In the genomic region with DNA sequence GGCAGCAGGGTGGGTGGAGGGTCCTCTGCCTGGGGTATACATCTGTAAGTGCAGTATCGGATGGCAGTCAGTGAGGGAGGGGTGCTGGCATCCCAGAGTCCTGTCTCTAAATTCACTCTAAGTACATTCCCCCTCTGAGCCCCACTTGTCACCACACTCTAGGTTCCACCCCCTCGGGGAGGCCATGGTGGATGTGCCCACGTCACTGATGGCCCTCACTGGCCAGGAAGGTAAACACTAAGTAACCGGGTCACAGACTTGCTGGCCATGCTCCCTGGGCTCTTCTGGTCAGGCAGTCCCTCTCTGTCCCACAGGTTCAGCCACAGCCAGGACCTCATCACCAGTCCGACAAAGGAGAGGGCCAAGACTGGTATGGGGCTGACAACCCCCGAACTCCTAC, we compare ENCODE assay signal across 8 mouse cellular contexts. TPM values are rescaled to one million over a fixed set of nuclear protein-coding genes. Genes with fewer than 3 reads are reported as not detected.
DNase-seq lines count a peak whose midpoint lies in the region; ATAC-seq and TF ChIP-seq lines count a peak whose summit lies in the region.

No protein-coding gene starts in this region.

- H3K4me1 ChIP-seq in liver, adult 2 months (ENCODE audit: control insufficient read depth, insufficient read depth, low read length): peaks cover 65% of the 10 kb centered on the region
- H3K4me1 ChIP-seq in liver, embryonic 12.5 days: peaks cover 64% of the 10 kb centered on the region
- peaks cover 40% of the 10 kb centered on the region for H3K4me1 ChIP-seq in intestine, embryonic 15.5 days (replicated peaks)
- H3K4me1 ChIP-seq in forebrain, postnatal 0 days (ENCODE audit: insufficient read depth): 0 out of 2 replicates have a peak, but pooled peaks cover 3% of the 10 kb centered on the region

- peak overlapping the region; percentile 16; the same call in 1 of the 2 replicates for H3K4me3 ChIP-seq in liver, adult 2 months (ENCODE audit: insufficient read depth, low read depth, low read length)
- H3K4me3 ChIP-seq in liver, embryonic 12.5 days: no peak overlapping the region
- H3K4me3 ChIP-seq in intestine, embryonic 15.5 days (replicated peaks): no peak overlapping the region
- H3K4me3 ChIP-seq in forebrain, postnatal 0 days (ENCODE audit: low read depth, low read length): no peak overlapping the region

- intact Hi-C loops in heart, postnatal 25 days (cut with DNase I): no loop called here

- no peaks in the 10 kb centered on the region for H3K9me3 ChIP-seq in liver, embryonic 12.5 days (replicated peaks)
- no peaks in the 10 kb centered on the region for H3K9me3 ChIP-seq in intestine, embryonic 15.5 days
- H3K9me3 ChIP-seq in forebrain, postnatal 0 days (ENCODE audit: low read length): no peaks in the 10 kb centered on the region

- H3K36me3 ChIP-seq in liver, adult 2 months (ENCODE audit: control insufficient read depth, insufficient read depth, low read length): no peaks in the 10 kb centered on the region
- peaks cover 8% of the 10 kb centered on the region; the same call in 1 of the 2 replicates for H3K36me3 ChIP-seq in liver, embryonic 12.5 days
- H3K36me3 ChIP-seq in intestine, embryonic 15.5 days: no peaks in the 10 kb centered on the region
- H3K36me3 ChIP-seq in forebrain, postnatal 0 days (ENCODE audit: insufficient read depth): peaks cover 8% of the 10 kb centered on the region

- TF ChIP-seq POLR2A in liver, adult 2 months (IDR thresholded peaks at IDR 0.05; ENCODE audit: extremely low read depth, insufficient read depth, low read length): no peak

- 17% methylated on average over 6 of the region's 6 CpGs for WGBS in liver, adult 2 months
- WGBS in liver, embryonic 12.5 days (ENCODE audit: insufficient replicate concordance): 58% methylated on average over 6 of the region's 6 CpGs
- 77% methylated on average over 6 of the region's 6 CpGs for WGBS in intestine, embryonic 15.5 days
- WGBS in forebrain, postnatal 0 days: 81% methylated on average over 6 of the region's 6 CpGs

- H3K79me2 ChIP-seq in liver, adult 2 months (ENCODE audit: control insufficient read depth, insufficient read depth, low read length): peaks cover 67% of the 10 kb centered on the region

- H3K27ac ChIP-seq in liver, adult 2 months (replicated peaks; ENCODE audit: insufficient read depth, low read depth, low read length): peak overlapping the region; percentile 95
- H3K27ac ChIP-seq in liver, embryonic 12.5 days: no peak overlapping the region
- no peak overlapping the region for H3K27ac ChIP-seq in intestine, embryonic 15.5 days
- no peak overlapping the region for H3K27ac ChIP-seq in forebrain, postnatal 0 days (ENCODE audit: low read depth, low read length)

- no peak for TF ChIP-seq CTCF in liver, adult 2 months (IDR thresholded peaks at IDR 0.05; ENCODE audit: low read depth, low read length)
- TF ChIP-seq CTCF in forebrain, postnatal 0 days (IDR thresholded peaks at IDR 0.05; ENCODE audit: low read depth): no peak

- no peak overlapping the region for H3K4me2 ChIP-seq in liver, embryonic 12.5 days
- no peak overlapping the region for H3K4me2 ChIP-seq in intestine, embryonic 15.5 days (replicated peaks)
- no peak overlapping the region for H3K4me2 ChIP-seq in forebrain, postnatal 0 days (ENCODE audit: low read depth)

- ATAC-seq in liver, embryonic 12.5 days: no peak
- ATAC-seq in intestine, embryonic 15.5 days: no peak
- ATAC-seq in forebrain, postnatal 0 days: no peak

- peak overlapping the region; percentile 64 for H3K9ac ChIP-seq in liver, adult 2 months (ENCODE audit: low read depth, low read length)
- H3K9ac ChIP-seq in liver, embryonic 12.5 days: no peak overlapping the region
- H3K9ac ChIP-seq in intestine, embryonic 15.5 days: no peak overlapping the region
- no peak overlapping the region for H3K9ac ChIP-seq in forebrain, postnatal 0 days

- no peaks in the 10 kb centered on the region for H3K27me3 ChIP-seq in liver, adult 2 months (ENCODE audit: control insufficient read depth, insufficient read depth, low read length)
- peaks cover 94% of the 10 kb centered on the region for H3K27me3 ChIP-seq in liver, embryonic 12.5 days (replicated peaks)
- H3K27me3 ChIP-seq in intestine, embryonic 15.5 days (replicated peaks): no peaks in the 10 kb centered on the region
- H3K27me3 ChIP-seq in forebrain, postnatal 0 days (ENCODE audit: insufficient read depth, low read length): no peaks in the 10 kb centered on the region

- DNase-seq in frontal cortex, postnatal 10 days (ENCODE audit: low spot score in 2 of 2): peak; percentile 6 to 9
- no peak for DNase-seq in frontal cortex, postnatal 25 days (ENCODE audit: low spot score in 2 of 2)
- peak; percentile 94 for DNase-seq in liver, adult 2 months (ENCODE audit: extremely low read depth, low read depth, low spot score)
- peak; percentile 4 for DNase-seq in brain, adult 2 months (ENCODE audit: low read depth, low spot score)
- DNase-seq in heart, postnatal 25 days (ENCODE audit: low spot score): peak; percentile 6
- no peak for DNase-seq in forebrain, postnatal 0 days

RNA-seq across cellular contexts. Expression of a gene that starts 29.3 kb away (rescaled TPM):
- 1.3 and 1.5 TPM in 2 replicates for total RNA-seq in liver, adult 2 months (2014; rRNA removed)
- polyA plus RNA-seq in liver, adult 2 months (2012; rRNA removed): 2.3 and 4.1 TPM in 2 replicates
- polyA plus RNA-seq in liver, embryonic 12.5 days (2016; fragmentation: Nextera tagmentation; extraction: Ambion mirVana): 1.8 TPM in 2 replicates
- 1 to 10 TPM; 2.0 TPM for total RNA-seq in heart, postnatal 25 days (2021)
- 235 and 288 TPM in 2 replicates for polyA plus RNA-seq in intestine, embryonic 15.5 days (2015; fragmentation: Nextera tagmentation; extraction: Ambion mirVana)
- total RNA-seq in forebrain, postnatal 0 days (2014; rRNA removed): 0.77 and 1.3 TPM in 2 replicates
- 1.7 TPM in 2 replicates for polyA plus RNA-seq in forebrain, postnatal 0 days (2015; fragmentation: Nextera tagmentation; extraction: Ambion mirVana)

RNA-seq across cellular contexts. Expression of a gene that starts 33.2 kb away (rescaled TPM):
- 7.4 and 16.4 TPM in 2 replicates for total RNA-seq in liver, adult 2 months (2014; rRNA removed)
- 32.8 and 56.4 TPM in 2 replicates for polyA plus RNA-seq in liver, adult 2 months (2012; rRNA removed)
- 10.1 and 10.2 TPM in 2 replicates for polyA plus RNA-seq in liver, embryonic 12.5 days (2016; fragmentation: Nextera tagmentation; extraction: Ambion mirVana)
- total RNA-seq in heart, postnatal 25 days (2021): 100 to 1,000 TPM; 110 to 130 TPM
- 52.8 and 56.0 TPM in 2 replicates for polyA plus RNA-seq in intestine, embryonic 15.5 days (2015; fragmentation: Nextera tagmentation; extraction: Ambion mirVana)
- 9.0 and 14.5 TPM in 2 replicates for total RNA-seq in forebrain, postnatal 0 days (2014; rRNA removed)
- polyA plus RNA-seq in forebrain, postnatal 0 days (2015; fragmentation: Nextera tagmentation; extraction: Ambion mirVana): 14.8 and 23.1 TPM in 2 replicates

RNA-seq across cellular contexts. Expression of a gene that starts 33.4 kb away (rescaled TPM):
- total RNA-seq in liver, adult 2 months (2014; rRNA removed): 0.40 TPM in 1 of 2 replicates, not detected in the other
- polyA plus RNA-seq in liver, adult 2 months (2012; rRNA removed): 0.26 and 1.4 TPM in 2 replicates
- 0.71 and 0.98 TPM in 2 replicates for polyA plus RNA-seq in liver, embryonic 12.5 days (2016; fragmentation: Nextera tagmentation; extraction: Ambion mirVana)
- total RNA-seq in heart, postnatal 25 days (2021): under 1 TPM in 1 of 2 experiments, not detected in 1; 0.70 TPM
- polyA plus RNA-seq in intestine, embryonic 15.5 days (2015; fragmentation: Nextera tagmentation; extraction: Ambion mirVana): 1.4 TPM in 1 of 2 replicates, not detected in the other
- 5.8 and 16.6 TPM in 2 replicates for total RNA-seq in forebrain, postnatal 0 days (2014; rRNA removed)
- 1.9 and 3.7 TPM in 2 replicates for polyA plus RNA-seq in forebrain, postnatal 0 days (2015; fragmentation: Nextera tagmentation; extraction: Ambion mirVana)

RNA-seq across cellular contexts. Expression of a gene that starts 37.9 kb away (rescaled TPM):
- 2.4 TPM in 1 of 2 replicates, not detected in the other for total RNA-seq in liver, adult 2 months (2014; rRNA removed)
- 0.32 and 0.44 TPM in 2 replicates for polyA plus RNA-seq in liver, adult 2 months (2012; rRNA removed)
- polyA plus RNA-seq in liver, embryonic 12.5 days (2016; fragmentation: Nextera tagmentation; extraction: Ambion mirVana): 0.68 and 1.2 TPM in 2 replicates
- total RNA-seq in heart, postnatal 25 days (2021): under 1 TPM; 0.61 to 0.78 TPM
- 2.8 and 3.6 TPM in 2 replicates for polyA plus RNA-seq in intestine, embryonic 15.5 days (2015; fragmentation: Nextera tagmentation; extraction: Ambion mirVana)
- total RNA-seq in forebrain, postnatal 0 days (2014; rRNA removed): 2.5 and 3.3 TPM in 2 replicates
- 5.0 and 7.3 TPM in 2 replicates for polyA plus RNA-seq in forebrain, postnatal 0 days (2015; fragmentation: Nextera tagmentation; extraction: Ambion mirVana)

RNA-seq across cellular contexts. Expression of a gene that starts 38.0 kb away (rescaled TPM):
- total RNA-seq in liver, adult 2 months (2014; rRNA removed): 39.7 and 53.8 TPM in 2 replicates
- polyA plus RNA-seq in liver, adult 2 months (2012; rRNA removed): 42.6 and 49.7 TPM in 2 replicates
- 70.0 and 74.5 TPM in 2 replicates for polyA plus RNA-seq in liver, embryonic 12.5 days (2016; fragmentation: Nextera tagmentation; extraction: Ambion mirVana)
- 10 to 100 TPM; 52.0 to 56.2 TPM for total RNA-seq in heart, postnatal 25 days (2021)
- 89.2 and 100 TPM in 2 replicates for polyA plus RNA-seq in intestine, embryonic 15.5 days (2015; fragmentation: Nextera tagmentation; extraction: Ambion mirVana)
- 126 and 139 TPM in 2 replicates for total RNA-seq in forebrain, postnatal 0 days (2014; rRNA removed)
- 111 and 125 TPM in 2 replicates for polyA plus RNA-seq in forebrain, postnatal 0 days (2015; fragmentation: Nextera tagmentation; extraction: Ambion mirVana)

Comparison
In these comparisons a context has a peak if more than half of its experiments do, and no peak if none do; other contexts are left out.
1. DNase-seq: peak in frontal cortex, postnatal 10 days (2 of 2), liver, adult 2 months (single experiment), brain, adult 2 months (single experiment) and heart, postnatal 25 days (single experiment); none in frontal cortex, postnatal 25 days (0 of 2) and forebrain, postnatal 0 days (single experiment).
2. RNA of a gene that starts 29.3 kb away (polyA plus RNA-seq): 235 to 288 TPM in intestine, embryonic 15.5 days; 2.3 to 4.1 TPM in liver, adult 2 months, 1.8 TPM in liver, embryonic 12.5 days and 1.7 TPM in forebrain, postnatal 0 days; every median in the first group is over 10 times any median in the second.